Mouse (Mus musculus): Measurements from ENCODE around the gene Ltbp2. TPM values are rescaled to one million over a fixed set of nuclear protein-coding genes. Genes with fewer than 3 reads are reported as not detected.

Ltbp2 gene
- not detected for polyA plus RNA-seq (2014; fragmentation: Illumina TruSeq; extraction: RNeasy Lipid Tissue Mini Kit (QIAGEN cat#74804); ENCODE audit: low read depth, low replicate concordance)

DNA sequence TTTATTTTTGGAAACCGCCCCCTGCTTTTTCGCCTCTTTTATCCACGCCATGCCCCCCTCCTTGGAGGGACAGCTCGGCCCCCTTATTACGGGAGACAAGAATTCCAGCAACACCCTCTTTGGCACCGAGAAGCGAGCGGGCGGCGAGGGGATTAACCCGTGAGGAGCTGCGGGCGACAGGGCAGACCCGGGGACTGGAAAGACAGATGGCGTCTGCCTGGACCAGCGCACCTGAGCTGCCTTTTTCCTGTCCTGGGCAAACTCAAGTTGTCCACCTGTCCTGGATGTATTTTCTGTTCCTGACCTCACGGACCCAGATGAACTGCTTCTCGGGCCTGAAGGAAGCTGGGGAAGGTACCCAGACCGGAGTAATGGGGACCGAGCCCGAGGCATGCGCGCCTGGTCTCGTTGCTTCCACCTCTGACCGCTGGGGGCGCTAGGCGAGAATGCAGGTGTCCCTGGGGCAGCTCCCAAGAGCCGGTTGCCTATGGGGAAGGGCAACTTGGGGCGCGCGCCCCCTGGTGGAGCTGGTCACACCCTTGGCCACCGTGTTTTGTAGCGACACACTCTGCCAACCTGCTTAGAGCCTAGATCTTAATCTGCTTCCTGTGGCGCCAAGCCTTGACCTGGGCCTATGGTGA is at the start of gene Ltbp2:
Ltbp2 (minus strand) TSS at position 52 of the 641 bp plus-strand sequence.

DNA sequence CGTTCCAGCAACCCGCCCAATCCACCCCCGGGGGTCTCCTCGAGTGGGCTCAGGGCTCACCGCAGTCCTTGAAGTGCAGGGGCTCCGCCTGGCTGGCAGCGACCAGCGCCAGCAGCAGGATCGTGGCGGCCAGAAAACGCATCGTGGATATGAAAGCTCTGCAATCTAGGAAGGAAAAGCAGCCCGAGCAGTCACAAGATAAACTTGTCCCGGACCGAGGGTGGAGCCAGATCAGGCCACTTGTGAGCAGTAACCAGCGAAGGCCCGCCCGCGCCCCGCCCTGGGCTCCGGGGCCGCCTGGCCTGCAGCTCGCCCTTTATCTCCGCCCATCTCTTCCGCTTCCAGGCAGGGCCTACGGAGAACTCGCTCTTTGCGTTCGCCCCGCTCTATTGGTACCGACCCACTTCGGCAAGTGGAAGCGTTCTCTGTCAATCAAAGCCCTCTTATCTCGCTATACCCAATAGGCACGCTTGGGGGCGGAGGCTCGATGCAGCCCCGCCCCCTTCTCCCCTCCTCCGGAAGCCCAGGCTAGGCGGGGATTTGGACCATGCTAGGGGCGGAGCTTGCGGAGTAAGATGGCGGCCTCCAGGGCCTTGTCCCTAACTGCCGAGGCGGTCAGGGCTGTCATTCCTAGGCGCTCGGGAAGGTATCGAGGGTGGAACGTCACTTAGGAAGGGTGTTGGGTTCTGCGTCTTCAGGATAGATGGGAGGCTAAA is 103.4 kb downstream of the Ltbp2 start, which contains the start of the genes Npc2 and Isca2:
Npc2 (minus strand) TSS at position 427 of the 716 bp plus-strand sequence.
Isca2 (plus strand) TSS at position 526 of the 716 bp plus-strand sequence.

Other genes starting within 250 kb of the Ltbp2 start
- not detected for gene Vrtn, start 235.5 kb downstream of the Ltbp2 start, polyA plus RNA-seq (2014; fragmentation: Illumina TruSeq; extraction: RNeasy Lipid Tissue Mini Kit (QIAGEN cat#74804); ENCODE audit: low read depth, low replicate concordance)
- not detected for gene Syndig1l, start 177.7 kb downstream of the Ltbp2 start, polyA plus RNA-seq (2014; fragmentation: Illumina TruSeq; extraction: RNeasy Lipid Tissue Mini Kit (QIAGEN cat#74804); ENCODE audit: low read depth, low replicate concordance)
- gene Npc2, start 103.4 kb downstream of the Ltbp2 start, polyA plus RNA-seq (2014; fragmentation: Illumina TruSeq; extraction: RNeasy Lipid Tissue Mini Kit (QIAGEN cat#74804); ENCODE audit: low read depth, low replicate concordance) = 42.3 TPM
- 124 TPM for gene Isca2, start 103.3 kb downstream of the Ltbp2 start, polyA plus RNA-seq (2014; fragmentation: Illumina TruSeq; extraction: RNeasy Lipid Tissue Mini Kit (QIAGEN cat#74804); ENCODE audit: low read depth, low replicate concordance)
- 118 TPM for gene Fcf1, start 94.4 kb upstream of the Ltbp2 start, polyA plus RNA-seq (2014; fragmentation: Illumina TruSeq; extraction: RNeasy Lipid Tissue Mini Kit (QIAGEN cat#74804); ENCODE audit: low read depth, low replicate concordance)
- gene Arel1, start 94.4 kb upstream of the Ltbp2 start, polyA plus RNA-seq (2014; fragmentation: Illumina TruSeq; extraction: RNeasy Lipid Tissue Mini Kit (QIAGEN cat#74804); ENCODE audit: low read depth, low replicate concordance) = 22.9 TPM
- gene Ylpm1, start 119.8 kb upstream of the Ltbp2 start, polyA plus RNA-seq (2014; fragmentation: Illumina TruSeq; extraction: RNeasy Lipid Tissue Mini Kit (QIAGEN cat#74804); ENCODE audit: low read depth, low replicate concordance) = 66.6 TPM
- gene Prox2, start 234.2 kb upstream of the Ltbp2 start, polyA plus RNA-seq (2014; fragmentation: Illumina TruSeq; extraction: RNeasy Lipid Tissue Mini Kit (QIAGEN cat#74804); ENCODE audit: low read depth, low replicate concordance) = 0.69 TPM
- 205 TPM for gene Dlst, start 234.3 kb upstream of the Ltbp2 start, polyA plus RNA-seq (2014; fragmentation: Illumina TruSeq; extraction: RNeasy Lipid Tissue Mini Kit (QIAGEN cat#74804); ENCODE audit: low read depth, low replicate concordance)

Data from sigmoid colon, adult 10 weeks (tissue).